Mouse (Mus musculus) forebrain, embryonic 11.5 days (tissue): Measurements from ENCODE around the gene 2010111I01Rik. TPM values are rescaled to one million over a fixed set of nuclear protein-coding genes. Genes with fewer than 3 reads are reported as not detected.

Experiments
- ATAC-seq: fragments of 200-750 bp; cut with Nextera tagmentation; replicated peaks from 2 replicates; pipeline ENCODE4 v1.8.0; 2017; ENCODE audit warnings: moderate TSS enrichment; ENCODE audit not compliant: low FRiP score
- DNase-seq: peaks from one replicate; pipeline ENCODE4 v3.0.0-alpha.2; 2017; ENCODE audit warnings: low spot score
- H3K27ac ChIP-seq: fragments of 300-500 bp; sonication (generic); 2 replicates; pipeline ENCODE4 v1.5.1; 2014; ENCODE audit warnings: low read depth, low read length
- H3K27me3 ChIP-seq: fragments of 300-500 bp; sonication (generic); 2 replicates; pipeline ENCODE4 v1.6.1; 2014; ENCODE audit warnings: mild to moderate bottlenecking, low read length, mixed read lengths; ENCODE audit not compliant: control insufficient read depth, insufficient read depth
- H3K36me3 ChIP-seq: fragments of 300-500 bp; sonication (generic); 2 replicates; pipeline ENCODE4 v1.6.1; 2014; ENCODE audit warnings: mild to moderate bottlenecking, low read length, moderate library complexity, mixed read lengths; ENCODE audit not compliant: control insufficient read depth, insufficient read depth
- H3K4me1 ChIP-seq: fragments of 300-500 bp; sonication (generic); replicated peaks from 2 replicates; pipeline ENCODE4 v1.6.1; 2014; ENCODE audit warnings: low read length, mixed read lengths; ENCODE audit not compliant: control insufficient read depth, insufficient read depth
- H3K4me2 ChIP-seq: fragments of 300-500 bp; sonication (generic); 2 replicates; pipeline ENCODE4 v1.6.1; 2014; ENCODE audit warnings: low read depth, mild to moderate bottlenecking, low read length, moderate library complexity, mixed read lengths; ENCODE audit not compliant: severe bottlenecking
- H3K4me3 ChIP-seq: fragments of 300-500 bp; sonication (generic); 2 replicates; pipeline ENCODE4 v1.5.1; 2014; ENCODE audit warnings: low read depth, low read length
- H3K9ac ChIP-seq: fragments of 300-500 bp; sonication (generic); 2 replicates; pipeline ENCODE4 v1.6.1; 2014; ENCODE audit warnings: low read length
- H3K9me3 ChIP-seq: fragments of 300-500 bp; sonication (generic); 2 replicates; pipeline ENCODE4 v1.6.1; 2016; ENCODE audit warnings: low read length, mixed read lengths; ENCODE audit not compliant: control insufficient read depth
- WGBS: fragments of 180-500 bp; shearing (Covaris S2); extraction: QIAGEN DNeasy Blood & Tissue Kit; methylation state at CpG from one replicate; pipeline ENCODE4 v1.1.7; 2014; 5-methylcytosine and 5-hydroxymethylcytosine counted together
- polyA plus RNA-seq: library from polyadenylated mRNA; unstranded; fragments of >200 nt; fragmentation: Nextera tagmentation; extraction: Ambion mirVana; gene quantifications from 2 replicates; pipeline ENCODE4 v1.2.1, GENCODE M21; 2014

2010111I01Rik gene
- polyA plus RNA-seq, 1 experiment from 2014 or later = 38.9 TPM

- Histone ChIP-seq H3K36me3 (no peaks in the 10 kb centered on the region), H3K9me3 (no peaks in the 10 kb centered on the region), H3K9ac (no peak overlapping the region), H3K4me2 (no peak overlapping the region), H3K4me1 (peaks cover 2% of the 10 kb centered on the region; the same call in 1 of the 2 replicates), H3K4me3 (no peak overlapping the region), H3K27ac (no peak overlapping the region), H3K27me3 (no peaks in the 10 kb centered on the region)
- no peak for DNase-seq
- ATAC-seq = no peak
- WGBS = 93% methylated on average over 11 of the region's 11 CpGs
Measured at GRCm38 (mm10) chr13:63247631-63248030, 282.9 kb downstream of the 2010111I01Rik start.

GRCm38 (mm10) chr13:63248318-63248717 is 283.6 kb downstream of the 2010111I01Rik start:
- Histone ChIP-seq H3K27me3 (no peaks in the 10 kb centered on the region), H3K4me2 (no peak overlapping the region), H3K4me1 (peaks cover 2% of the 10 kb centered on the region; the same call in 1 of the 2 replicates), H3K27ac (no peak overlapping the region), H3K4me3 (no peak overlapping the region), H3K9ac (no peak overlapping the region), H3K9me3 (no peaks in the 10 kb centered on the region), H3K36me3 (no peaks in the 10 kb centered on the region)
- no peak for ATAC-seq
- no peak for DNase-seq
- 93% methylated on average over 10 of the region's 10 CpGs for WGBS

- no peak overlapping the region for H3K9ac ChIP-seq
- WGBS = 89% methylated on average over 7 of the region's 7 CpGs
- no peaks in the 10 kb centered on the region for H3K36me3 ChIP-seq
- no peak overlapping the region for H3K27ac ChIP-seq
- ATAC-seq = no peak
- no peak for DNase-seq
- no peak overlapping the region for H3K4me2 ChIP-seq
- no peaks in the 10 kb centered on the region for H3K9me3 ChIP-seq
- no peak overlapping the region for H3K4me3 ChIP-seq
- H3K4me1 ChIP-seq = no peaks in the 10 kb centered on the region
- no peaks in the 10 kb centered on the region for H3K27me3 ChIP-seq
Measured at GRCm38 (mm10) chr13:63249171-63249570, 284.5 kb downstream of the 2010111I01Rik start.

- H3K9ac ChIP-seq = no peak overlapping the region; the same call in 1 of the 2 replicates
- H3K4me2 ChIP-seq = no peak overlapping the region
- DNase-seq = no peak
- WGBS = 83% methylated on average over 8 of the region's 8 CpGs
- no peaks in the 10 kb centered on the region for H3K4me1 ChIP-seq
- no peak overlapping the region for H3K27ac ChIP-seq
- no peaks in the 10 kb centered on the region for H3K27me3 ChIP-seq
- H3K9me3 ChIP-seq = no peaks in the 10 kb centered on the region
- ATAC-seq = no peak
- no peaks in the 10 kb centered on the region for H3K36me3 ChIP-seq
- no peak overlapping the region for H3K4me3 ChIP-seq
Measured at GRCm38 (mm10) chr13:63249741-63250431, 285.2 kb downstream of the 2010111I01Rik start.

- Histone ChIP-seq H3K36me3 (no peaks in the 10 kb centered on the region), H3K9ac (no peak overlapping the region), H3K27ac (no peak overlapping the region), H3K9me3 (no peaks in the 10 kb centered on the region), H3K4me1 (no peaks in the 10 kb centered on the region), H3K4me2 (no peak overlapping the region), H3K27me3 (no peaks in the 10 kb centered on the region), H3K4me3 (no peak overlapping the region)
- DNase-seq = no peak
- 91% methylated on average over 8 of the region's 8 CpGs for WGBS
- no peak for ATAC-seq
Measured at GRCm38 (mm10) chr13:63250441-63250980, 285.8 kb downstream of the 2010111I01Rik start.

- 79% methylated on average over 12 of the region's 12 CpGs for WGBS
- ATAC-seq (no peak), DNase-seq (no peak)
- Histone ChIP-seq H3K27ac (no peak overlapping the region), H3K4me3 (no peak overlapping the region), H3K27me3 (no peaks in the 10 kb centered on the region), H3K4me2 (no peak overlapping the region), H3K36me3 (no peaks in the 10 kb centered on the region), H3K9me3 (no peaks in the 10 kb centered on the region), H3K9ac (no peak overlapping the region), H3K4me1 (no peaks in the 10 kb centered on the region)
Measured at GRCm38 (mm10) chr13:63251118-63251889, 286.6 kb downstream of the 2010111I01Rik start.

- H3K9me3 ChIP-seq = no peaks in the 10 kb centered on the region
- no peak overlapping the region for H3K9ac ChIP-seq
- H3K36me3 ChIP-seq = no peaks in the 10 kb centered on the region
- DNase-seq (no peak), ATAC-seq (no peak)
- no peaks in the 10 kb centered on the region for H3K27me3 ChIP-seq
- H3K4me3 ChIP-seq = no peak overlapping the region
- WGBS = 96% methylated on average over 2 of the region's 2 CpGs
- no peaks in the 10 kb centered on the region for H3K4me1 ChIP-seq
- H3K4me2 ChIP-seq = no peak overlapping the region
- H3K27ac ChIP-seq = no peak overlapping the region
Measured at GRCm38 (mm10) chr13:63252295-63253010, 287.8 kb downstream of the 2010111I01Rik start.

- no peaks in the 10 kb centered on the region for H3K36me3 ChIP-seq
- H3K4me3 ChIP-seq = no peak overlapping the region
- H3K9ac ChIP-seq = no peak overlapping the region
- H3K4me2 ChIP-seq = no peak overlapping the region
- WGBS = 86% methylated on average over 5 of the region's 5 CpGs
- no peak overlapping the region for H3K27ac ChIP-seq
- H3K9me3 ChIP-seq = no peaks in the 10 kb centered on the region
- no peaks in the 10 kb centered on the region for H3K4me1 ChIP-seq
- no peaks in the 10 kb centered on the region for H3K27me3 ChIP-seq
- DNase-seq (no peak), ATAC-seq (no peak)
Measured at GRCm38 (mm10) chr13:63253147-63253546, 288.5 kb downstream of the 2010111I01Rik start.
